Mouse (Mus musculus): Measurements from ENCODE around the gene Aicda. TPM values are rescaled to one million over a fixed set of nuclear protein-coding genes. Genes with fewer than 3 reads are reported as not detected.

Aicda gene
- polyA plus RNA-seq, 1 experiment from 2014 or later: 0.05 TPM

DNA sequence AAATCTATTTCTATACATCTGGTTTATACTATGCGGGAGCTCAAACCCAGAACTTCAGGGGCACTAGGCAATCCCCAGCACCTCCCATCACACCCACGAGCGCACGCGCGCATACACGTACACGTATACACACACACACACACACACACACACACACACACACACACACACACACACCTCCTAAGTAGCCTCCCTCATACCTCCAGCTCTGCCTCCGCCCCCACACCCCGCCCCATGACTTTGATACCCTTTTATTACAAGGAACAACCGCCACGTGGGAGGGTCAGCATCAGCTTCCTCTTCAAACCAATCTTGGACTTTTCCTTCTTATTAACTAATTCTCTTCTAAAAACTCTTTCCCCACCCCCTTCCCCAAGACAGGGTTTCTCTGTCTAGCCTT, 54.1 kb downstream of the Aicda start:
- Histone ChIP-seq H3K4me1 (ENCODE audit: insufficient read depth, low read depth, low read length) (no peaks in the 10 kb centered on the region), H3K27me3 (replicated peaks; ENCODE audit: insufficient read depth, low read length) (no peaks in the 10 kb centered on the region), H3K4me3 (ENCODE audit: low read depth, low read length) (no peak overlapping the region), H3K36me3 (ENCODE audit: insufficient read depth, low read length) (no peaks in the 10 kb centered on the region), H3K9ac (replicated peaks; ENCODE audit: low read depth) (no peak overlapping the region), H3K9me3 (ENCODE audit: low read length) (no peaks in the 10 kb centered on the region), H3K4me2 (replicated peaks; ENCODE audit: low read depth, low read length) (no peak overlapping the region), H3K27ac (ENCODE audit: low read length) (no peak overlapping the region)
- no peak for ATAC-seq
- WGBS: 85% methylated on average over 12 of the region's 12 CpGs
- no peak for DNase-seq (ENCODE audit: low spot score)
- TF ChIP-seq EP300 (IDR thresholded peaks at IDR 0.05): no peak
- TF ChIP-seq CTCF (IDR thresholded peaks at IDR 0.05): no peak

DNA sequence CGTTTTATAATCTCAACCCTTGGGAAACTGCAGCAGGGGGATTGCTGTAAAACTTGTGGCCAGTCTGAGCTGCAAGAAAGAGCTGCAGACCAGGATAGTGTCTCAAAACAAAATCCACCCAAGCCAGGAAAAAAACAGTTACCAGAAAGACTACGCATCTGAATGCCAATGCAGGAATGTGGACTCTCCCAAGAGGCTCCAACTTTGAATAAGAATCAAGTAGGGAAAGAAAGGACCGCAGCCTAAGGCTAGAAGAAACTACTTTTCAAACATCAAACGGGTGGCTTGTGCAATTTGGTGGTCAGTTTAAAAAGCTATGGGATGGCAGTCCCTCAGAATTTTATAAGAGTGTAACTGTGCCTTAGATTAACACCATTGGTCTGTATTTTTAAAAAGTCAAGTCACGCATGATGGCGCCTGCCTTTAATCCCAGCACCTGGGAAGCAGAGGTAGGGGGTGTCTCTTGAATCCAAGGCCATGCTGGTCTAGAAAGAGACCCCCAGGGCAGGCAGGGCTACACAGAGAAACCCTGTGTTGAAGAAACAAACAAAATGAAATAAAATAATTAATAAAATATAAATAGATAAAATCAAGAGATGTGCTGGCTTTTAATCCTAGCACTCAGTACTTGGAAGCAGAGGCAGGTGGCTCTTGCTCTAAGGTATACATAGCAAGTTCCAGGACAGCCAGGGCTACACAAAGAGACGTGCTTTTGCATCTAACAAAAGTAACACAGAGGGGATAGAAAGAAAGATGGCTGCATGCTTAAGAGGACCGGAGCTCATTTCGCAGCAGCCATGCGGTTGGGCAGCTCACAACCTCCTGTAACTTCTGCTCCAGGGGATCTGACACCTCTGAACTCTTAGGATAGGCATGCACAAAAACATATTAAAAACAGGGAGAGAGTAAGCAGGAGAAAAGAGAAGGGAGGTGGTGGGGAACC, 55.1 kb downstream of the Aicda start:
- Histone ChIP-seq H3K4me3 (ENCODE audit: low read depth, low read length) (no peak overlapping the region), H3K27me3 (replicated peaks; ENCODE audit: insufficient read depth, low read length) (no peaks in the 10 kb centered on the region), H3K9me3 (ENCODE audit: low read length) (no peaks in the 10 kb centered on the region), H3K36me3 (ENCODE audit: insufficient read depth, low read length) (no peaks in the 10 kb centered on the region), H3K9ac (replicated peaks; ENCODE audit: low read depth) (no peak overlapping the region), H3K27ac (ENCODE audit: low read length) (no peak overlapping the region), H3K4me1 (ENCODE audit: insufficient read depth, low read depth, low read length) (no peaks in the 10 kb centered on the region), H3K4me2 (replicated peaks; ENCODE audit: low read depth, low read length) (no peak overlapping the region)
- no peak for TF ChIP-seq EP300 (IDR thresholded peaks at IDR 0.05)
- TF ChIP-seq CTCF (IDR thresholded peaks at IDR 0.05): no peak
- ATAC-seq (no peak), DNase-seq (ENCODE audit: low spot score) (no peak)
- WGBS: 77% methylated on average over 10 of the region's 10 CpGs

DNA sequence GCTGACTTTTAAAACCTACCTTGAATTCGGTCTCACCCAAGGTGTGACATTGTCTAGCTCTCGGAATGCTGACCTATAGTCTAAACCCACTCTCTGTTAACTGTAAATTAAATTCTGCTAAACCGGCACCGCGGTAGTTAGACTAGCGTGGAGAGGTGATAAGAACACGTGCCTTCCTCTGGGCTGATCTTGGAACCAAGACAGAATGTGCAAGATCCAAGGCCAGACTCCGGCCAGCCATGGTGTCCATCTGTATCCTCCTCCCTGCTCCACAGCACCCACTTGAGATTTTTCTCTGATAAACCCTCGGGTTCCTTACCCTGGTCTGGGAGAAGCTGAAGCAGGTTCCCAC, 55.8 kb downstream of the Aicda start:
- Histone ChIP-seq H3K9ac (replicated peaks; ENCODE audit: low read depth) (no peak overlapping the region), H3K4me1 (ENCODE audit: insufficient read depth, low read depth, low read length) (no peaks in the 10 kb centered on the region), H3K27ac (ENCODE audit: low read length) (no peak overlapping the region), H3K4me2 (replicated peaks; ENCODE audit: low read depth, low read length) (no peak overlapping the region), H3K36me3 (ENCODE audit: insufficient read depth, low read length) (no peaks in the 10 kb centered on the region), H3K4me3 (ENCODE audit: low read depth, low read length) (no peak overlapping the region), H3K27me3 (replicated peaks; ENCODE audit: insufficient read depth, low read length) (no peaks in the 10 kb centered on the region), H3K9me3 (ENCODE audit: low read length) (no peaks in the 10 kb centered on the region)
- 38% methylated on average over 9 of the region's 9 CpGs for WGBS
- ATAC-seq (no peak), DNase-seq (ENCODE audit: low spot score) (no peak)
- TF ChIP-seq CTCF (IDR thresholded peaks at IDR 0.05): no peak
- no peak for TF ChIP-seq EP300 (IDR thresholded peaks at IDR 0.05)

DNA sequence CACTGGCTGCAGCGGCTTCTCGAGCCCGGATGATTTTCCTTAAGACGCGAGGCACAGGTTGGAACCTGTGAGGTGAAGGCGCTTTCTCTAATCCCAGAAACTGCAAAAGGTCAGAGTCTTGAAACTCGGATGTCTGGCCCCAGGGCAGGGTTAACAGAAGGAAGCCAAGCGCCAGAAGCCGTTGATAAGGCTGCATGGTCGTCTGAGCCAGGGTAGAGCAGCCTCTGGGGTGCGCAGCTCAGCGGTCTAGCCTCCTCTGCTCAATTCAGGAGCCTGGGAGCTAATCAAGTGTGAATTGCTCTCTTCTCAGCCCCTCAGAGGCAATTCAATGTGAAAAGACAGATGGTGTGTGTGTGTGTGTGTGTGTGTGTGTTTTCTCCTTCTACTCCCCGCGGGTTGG, 56.2 kb downstream of the Aicda start, which contains the start of gene Gdf3:
Gene Gdf3 (minus strand): TSS at position 317 of the 400 bp plus-strand sequence.
- no peaks in the 10 kb centered on the region for H3K9me3 ChIP-seq (ENCODE audit: low read length)
- no peak within 1 kb of the TSS for H3K4me3 ChIP-seq (ENCODE audit: low read depth, low read length)
- no peaks in the 10 kb centered on the region for H3K4me1 ChIP-seq (ENCODE audit: insufficient read depth, low read depth, low read length)
- no peak within 1 kb of the TSS for H3K9ac ChIP-seq (replicated peaks; ENCODE audit: low read depth)
- no peaks in the 10 kb centered on the region for H3K27me3 ChIP-seq (replicated peaks; ENCODE audit: insufficient read depth, low read length)
- WGBS: 39% methylated on average over 14 of the region's 14 CpGs
- H3K4me2 ChIP-seq (replicated peaks; ENCODE audit: low read depth, low read length): no peak within 1 kb of the TSS
- ATAC-seq (no peak), DNase-seq (ENCODE audit: low spot score) (no peak)
- no peak for TF ChIP-seq CTCF (IDR thresholded peaks at IDR 0.05)
- no peak for TF ChIP-seq EP300 (IDR thresholded peaks at IDR 0.05)
- no peaks in the 10 kb centered on the region for H3K36me3 ChIP-seq (ENCODE audit: insufficient read depth, low read length)
- no peak within 1 kb of the TSS for H3K27ac ChIP-seq (ENCODE audit: low read length)

DNA sequence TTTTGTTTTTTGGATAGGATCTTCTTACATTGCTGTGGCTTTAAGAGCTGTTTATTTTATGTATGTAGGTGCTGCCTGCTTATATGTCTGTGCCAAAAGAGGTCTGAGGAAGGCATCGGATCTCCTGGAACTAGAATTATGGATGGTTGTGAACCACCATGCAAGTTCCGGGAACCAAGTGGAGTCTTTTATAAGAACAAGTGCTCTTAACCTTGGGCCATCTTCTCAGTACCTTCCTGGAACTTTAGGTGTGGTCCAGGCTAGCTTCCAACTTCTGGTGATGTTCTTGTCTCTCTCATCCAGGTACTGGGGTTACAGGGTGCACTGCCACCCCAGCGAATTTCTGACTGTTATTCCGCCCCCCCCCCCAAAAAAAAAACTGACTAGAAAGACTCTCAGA, 58.8 kb downstream of the Aicda start:
- TF ChIP-seq EP300 (IDR thresholded peaks at IDR 0.05) (no peak), CTCF (IDR thresholded peaks at IDR 0.05) (no peak)
- WGBS: 70% methylated on average over 4 of the region's 4 CpGs
- Histone ChIP-seq H3K9me3 (ENCODE audit: low read length) (no peaks in the 10 kb centered on the region), H3K4me2 (replicated peaks; ENCODE audit: low read depth, low read length) (no peak overlapping the region), H3K27ac (ENCODE audit: low read length) (no peak overlapping the region), H3K9ac (replicated peaks; ENCODE audit: low read depth) (no peak overlapping the region), H3K4me1 (ENCODE audit: insufficient read depth, low read depth, low read length) (no peaks in the 10 kb centered on the region), H3K36me3 (ENCODE audit: insufficient read depth, low read length) (no peaks in the 10 kb centered on the region), H3K27me3 (replicated peaks; ENCODE audit: insufficient read depth, low read length) (no peaks in the 10 kb centered on the region), H3K4me3 (ENCODE audit: low read depth, low read length) (no peak overlapping the region)
- DNase-seq (ENCODE audit: low spot score): no peak
- ATAC-seq: no peak

Other genes with a start within 250 kb of the Aicda start
- 112 and 114 TPM in 2 replicates for gene M6pr, start 245.1 kb upstream of the Aicda start, polyA plus RNA-seq (2015; fragmentation: Nextera tagmentation; extraction: Ambion mirVana)
- 6.3 and 6.5 TPM in 2 replicates for gene Phc1, start 213.2 kb upstream of the Aicda start, polyA plus RNA-seq (2015; fragmentation: Nextera tagmentation; extraction: Ambion mirVana)
- 0.99 and 1.6 TPM in 2 replicates for gene Rimklb, start 55.0 kb upstream of the Aicda start, polyA plus RNA-seq (2015; fragmentation: Nextera tagmentation; extraction: Ambion mirVana)
- 54.3 and 55.4 TPM in 2 replicates for gene Mfap5, start 48.0 kb upstream of the Aicda start, polyA plus RNA-seq (2015; fragmentation: Nextera tagmentation; extraction: Ambion mirVana)
- gene Apobec1, start 48.6 kb downstream of the Aicda start, polyA plus RNA-seq (2015; fragmentation: Nextera tagmentation; extraction: Ambion mirVana): 8.9 and 9.5 TPM in 2 replicates
- gene Gdf3, start 56.3 kb downstream of the Aicda start, polyA plus RNA-seq (2015; fragmentation: Nextera tagmentation; extraction: Ambion mirVana): not detected in 2 replicates
- gene Dppa3, start 72.6 kb downstream of the Aicda start, polyA plus RNA-seq (2015; fragmentation: Nextera tagmentation; extraction: Ambion mirVana): not detected in 2 replicates
- gene Nanog, start 153.7 kb downstream of the Aicda start, polyA plus RNA-seq (2015; fragmentation: Nextera tagmentation; extraction: Ambion mirVana): 0.24 and 0.36 TPM in 2 replicates
- gene Slc2a3, start 247.8 kb downstream of the Aicda start, polyA plus RNA-seq (2015; fragmentation: Nextera tagmentation; extraction: Ambion mirVana): 3.8 and 5.0 TPM in 2 replicates